Mouse (Mus musculus): ENCODE results near the gene Ypel2. TPM values are rescaled to one million over a fixed set of nuclear protein-coding genes. Genes with fewer than 3 reads are reported as not detected.

The Ypel2 gene
- polyA plus RNA-seq, 1 experiment = 6.3 TPM

DNA sequence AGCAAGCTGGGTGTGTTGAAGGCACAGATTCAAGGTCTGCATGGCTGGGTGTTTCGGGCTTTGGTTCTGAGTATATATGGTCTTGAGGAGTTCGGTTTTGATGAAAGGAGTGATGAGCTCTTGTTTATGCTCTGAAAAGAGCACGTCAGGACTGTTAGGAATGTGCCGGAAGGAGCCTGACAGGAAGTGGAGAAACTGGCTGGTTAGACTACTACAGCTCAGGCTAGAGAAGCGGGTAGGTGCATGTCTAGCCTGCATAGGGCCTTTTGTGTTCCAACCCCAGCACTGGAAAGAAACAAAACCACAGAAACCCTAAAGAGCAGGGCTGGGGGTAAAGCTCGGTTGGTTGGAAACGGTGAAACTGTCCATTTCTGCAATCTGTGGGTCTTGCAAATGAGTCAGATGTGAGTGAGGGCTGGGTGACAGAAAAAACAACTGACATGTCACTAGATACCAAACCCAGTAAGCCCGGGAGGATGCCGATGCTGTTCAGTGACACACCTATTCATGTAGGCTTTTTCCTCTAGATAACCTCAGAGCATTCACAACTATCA lies 68.3 kb downstream of the Ypel2 start:
- no peak for DNase-seq (ENCODE audit: low read depth)
- no peak for TF ChIP-seq POLR2A (IDR thresholded peaks at IDR 0.05; ENCODE audit: borderline replicate concordance, extremely low read depth, insufficient read depth, insufficient read length, poor library complexity, severe bottlenecking)
- no peak for TF ChIP-seq CTCF (IDR thresholded peaks at IDR 0.05; ENCODE audit: borderline replicate concordance, extremely low read depth, insufficient read depth, insufficient read length)

DNA sequence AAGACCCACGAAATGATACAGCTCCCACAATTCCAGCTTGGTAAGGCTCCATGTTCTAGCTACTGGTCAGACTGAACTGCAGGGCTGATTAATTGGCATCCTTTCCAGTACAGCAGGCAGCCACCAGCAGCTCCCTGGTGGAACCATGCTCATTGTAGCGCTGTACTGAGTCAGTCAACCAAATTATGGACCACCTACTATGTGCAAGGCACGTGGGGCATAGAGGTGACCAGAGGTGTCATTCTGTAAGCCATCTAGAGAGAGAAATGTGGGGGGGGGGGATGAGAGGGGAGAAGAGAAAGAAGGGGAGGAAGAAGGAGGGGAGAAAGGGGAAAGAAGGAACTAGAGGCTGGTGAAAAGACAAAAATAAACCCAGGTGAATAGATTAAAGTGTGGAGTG lies 68.9 kb downstream of the Ypel2 start:
- no peak for TF ChIP-seq POLR2A (IDR thresholded peaks at IDR 0.05; ENCODE audit: borderline replicate concordance, extremely low read depth, insufficient read depth, insufficient read length, poor library complexity, severe bottlenecking)
- no peak for TF ChIP-seq CTCF (IDR thresholded peaks at IDR 0.05; ENCODE audit: borderline replicate concordance, extremely low read depth, insufficient read depth, insufficient read length)
- DNase-seq (ENCODE audit: low read depth) = no peak

DNA sequence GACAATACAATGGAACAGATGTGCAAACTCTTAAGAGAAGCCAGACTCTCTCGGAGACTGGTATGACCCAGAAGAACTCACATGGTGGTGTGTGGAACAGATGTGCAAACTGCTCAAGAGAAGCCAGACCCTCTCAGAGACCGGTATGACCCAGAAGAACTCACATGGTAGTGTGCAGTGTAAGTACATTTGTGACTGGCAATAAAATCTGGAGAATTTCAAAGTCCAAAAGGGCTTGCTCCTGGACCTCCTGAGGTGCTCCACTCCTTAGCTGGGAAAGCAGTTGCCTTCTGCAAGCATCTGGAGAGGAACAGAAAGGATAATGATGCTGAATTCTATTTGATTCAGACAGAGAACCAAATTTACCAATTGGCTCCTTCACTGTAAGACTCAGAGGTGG lies 69.9 kb downstream of the Ypel2 start:
- no peak for TF ChIP-seq POLR2A (IDR thresholded peaks at IDR 0.05; ENCODE audit: borderline replicate concordance, extremely low read depth, insufficient read depth, insufficient read length, poor library complexity, severe bottlenecking)
- no peak for TF ChIP-seq CTCF (IDR thresholded peaks at IDR 0.05; ENCODE audit: borderline replicate concordance, extremely low read depth, insufficient read depth, insufficient read length)
- DNase-seq (ENCODE audit: low read depth) = no peak

DNA sequence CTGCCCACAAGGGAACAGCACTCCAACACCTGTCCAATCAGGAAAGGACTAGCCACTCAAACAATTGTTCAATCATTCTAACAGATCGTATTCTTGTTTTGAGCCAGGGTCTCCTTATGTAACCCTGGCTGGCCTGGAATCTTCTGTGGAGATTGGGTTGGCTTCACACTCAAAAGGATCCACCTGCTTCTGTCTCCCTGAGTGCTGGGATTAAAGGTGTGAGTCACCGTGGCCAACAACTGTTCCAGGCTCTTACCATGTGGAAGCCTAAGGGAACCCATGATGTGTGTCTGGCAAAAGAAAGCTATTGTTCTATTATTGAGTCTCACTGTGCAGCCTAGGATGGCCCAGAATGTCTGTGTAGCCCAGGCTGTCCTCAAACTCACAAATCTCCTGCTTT lies 71.5 kb downstream of the Ypel2 start:
- DNase-seq (ENCODE audit: low read depth) = no peak
- TF ChIP-seq CTCF (IDR thresholded peaks at IDR 0.05; ENCODE audit: borderline replicate concordance, extremely low read depth, insufficient read depth, insufficient read length) (no peak), POLR2A (IDR thresholded peaks at IDR 0.05; ENCODE audit: borderline replicate concordance, extremely low read depth, insufficient read depth, insufficient read length, poor library complexity, severe bottlenecking) (no peak)

DNA sequence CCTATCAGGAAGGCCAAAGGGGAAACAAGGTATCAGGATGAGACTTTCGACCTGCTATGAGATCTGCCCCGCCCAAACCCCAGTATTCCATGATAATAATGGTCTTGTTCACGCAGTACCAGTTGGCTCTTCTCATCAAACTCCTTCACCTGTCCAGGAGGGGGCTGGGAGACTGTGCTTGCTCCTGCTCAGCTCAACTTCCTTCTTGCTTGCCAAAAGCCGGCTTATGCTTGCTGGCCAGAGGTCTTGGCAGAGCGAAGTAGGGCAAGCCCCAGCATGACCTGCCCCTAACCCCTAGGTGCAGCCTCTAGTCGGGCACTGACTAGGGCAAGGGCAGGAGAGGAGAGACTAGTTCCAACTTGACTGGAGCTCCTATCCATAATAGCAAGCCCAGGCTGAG lies 72.2 kb downstream of the Ypel2 start:
- no peak for TF ChIP-seq CTCF (IDR thresholded peaks at IDR 0.05; ENCODE audit: borderline replicate concordance, extremely low read depth, insufficient read depth, insufficient read length)
- no peak for DNase-seq (ENCODE audit: low read depth)

DNA sequence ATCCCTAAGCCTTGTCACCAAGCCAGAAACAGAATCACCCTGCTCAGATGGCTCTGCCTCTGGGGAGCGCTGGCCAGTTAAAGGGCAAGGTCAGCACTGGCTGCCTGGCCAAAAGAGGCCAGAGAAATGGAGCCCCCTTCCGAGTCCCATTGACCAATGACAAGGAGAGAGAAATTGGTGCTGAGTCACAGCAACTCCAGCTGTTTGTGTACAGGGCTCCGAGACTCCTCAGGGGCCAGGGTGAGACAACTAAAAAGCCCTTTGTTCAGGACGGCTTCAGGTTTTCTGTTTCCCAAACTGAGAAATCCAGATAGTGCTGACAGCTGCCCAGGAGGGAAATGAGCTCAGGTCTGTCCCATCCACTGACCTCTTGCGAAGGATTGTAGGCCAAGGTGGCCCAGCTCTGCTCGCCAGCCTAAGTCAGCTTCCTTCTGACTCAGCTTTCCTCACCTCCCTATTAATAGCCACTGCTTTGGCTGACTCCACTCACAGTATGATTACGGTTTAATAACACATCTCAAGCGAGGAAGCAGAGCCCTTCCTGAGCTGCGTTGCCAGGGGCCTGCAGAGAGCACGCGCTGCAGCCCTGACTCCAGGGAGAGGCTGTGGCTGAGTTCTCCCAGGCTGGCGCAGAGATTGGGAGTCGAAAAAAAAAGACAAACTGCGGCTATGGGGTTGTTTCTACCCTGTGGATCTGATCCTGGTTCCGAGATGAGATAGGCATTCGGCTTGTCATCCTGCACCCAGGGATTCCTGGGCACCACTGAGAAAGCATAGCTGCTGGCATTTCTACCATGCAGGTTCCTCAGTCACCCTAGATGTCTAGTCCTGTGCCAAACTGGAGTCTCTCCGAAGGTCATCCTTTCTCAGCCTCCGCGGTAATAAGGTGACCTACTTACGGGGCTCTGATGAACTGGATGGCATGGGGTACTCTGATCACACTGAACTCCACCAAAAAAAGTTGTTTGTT lies 73.1 kb downstream of the Ypel2 start:
- TF ChIP-seq CTCF (IDR thresholded peaks at IDR 0.05; ENCODE audit: borderline replicate concordance, extremely low read depth, insufficient read depth, insufficient read length) = no peak
- TF ChIP-seq POLR2A (IDR thresholded peaks at IDR 0.05; ENCODE audit: borderline replicate concordance, extremely low read depth, insufficient read depth, insufficient read length, poor library complexity, severe bottlenecking) = no peak
- DNase-seq (ENCODE audit: low read depth) = peak; percentile 35

DNA sequence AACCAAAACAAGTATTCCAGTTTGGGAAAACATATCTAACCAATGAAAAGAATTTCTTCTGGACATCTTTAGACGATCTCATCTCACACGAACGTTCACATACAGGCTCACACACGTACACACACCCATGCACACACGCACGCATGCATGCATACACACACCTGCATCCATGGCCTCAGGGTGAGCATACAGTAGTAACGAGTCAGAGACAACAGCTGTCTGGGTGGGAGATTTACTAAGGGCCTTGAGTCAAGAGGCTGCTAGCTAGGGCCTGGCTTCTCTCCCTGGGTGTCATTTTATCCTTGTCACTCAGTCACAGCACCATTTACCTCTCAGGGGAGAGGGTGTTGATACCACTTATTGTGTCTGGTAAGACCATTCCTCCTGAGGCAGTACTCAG lies 74.0 kb downstream of the Ypel2 start:
- DNase-seq (ENCODE audit: low read depth) = no peak
- TF ChIP-seq CTCF (IDR thresholded peaks at IDR 0.05; ENCODE audit: borderline replicate concordance, extremely low read depth, insufficient read depth, insufficient read length) (no peak), POLR2A (IDR thresholded peaks at IDR 0.05; ENCODE audit: borderline replicate concordance, extremely low read depth, insufficient read depth, insufficient read length, poor library complexity, severe bottlenecking) (no peak)

DNA sequence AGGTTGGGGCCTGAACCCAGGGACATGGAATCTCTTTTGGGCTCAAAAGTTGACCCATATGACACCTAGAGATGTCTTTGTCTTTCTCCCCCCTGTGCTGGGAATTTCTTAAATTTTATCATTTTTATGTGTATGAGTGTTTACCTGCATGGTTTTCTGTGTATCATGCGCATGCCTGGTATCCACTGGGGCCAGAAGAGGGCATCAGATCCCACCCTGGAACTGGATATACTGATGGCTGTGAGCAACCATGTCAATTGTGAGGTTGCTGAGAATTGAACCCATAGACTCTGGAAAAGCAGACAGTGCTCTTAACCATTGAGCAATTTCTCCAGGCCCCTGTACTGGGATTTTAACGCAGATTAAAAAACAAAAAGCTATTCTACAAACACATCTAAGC lies 76.0 kb downstream of the Ypel2 start:
- no peak for DNase-seq (ENCODE audit: low read depth)
- TF ChIP-seq CTCF (IDR thresholded peaks at IDR 0.05; ENCODE audit: borderline replicate concordance, extremely low read depth, insufficient read depth, insufficient read length) (no peak; the same call in 1 of the 2 replicates), POLR2A (IDR thresholded peaks at IDR 0.05; ENCODE audit: borderline replicate concordance, extremely low read depth, insufficient read depth, insufficient read length, poor library complexity, severe bottlenecking) (no peak)

DNA sequence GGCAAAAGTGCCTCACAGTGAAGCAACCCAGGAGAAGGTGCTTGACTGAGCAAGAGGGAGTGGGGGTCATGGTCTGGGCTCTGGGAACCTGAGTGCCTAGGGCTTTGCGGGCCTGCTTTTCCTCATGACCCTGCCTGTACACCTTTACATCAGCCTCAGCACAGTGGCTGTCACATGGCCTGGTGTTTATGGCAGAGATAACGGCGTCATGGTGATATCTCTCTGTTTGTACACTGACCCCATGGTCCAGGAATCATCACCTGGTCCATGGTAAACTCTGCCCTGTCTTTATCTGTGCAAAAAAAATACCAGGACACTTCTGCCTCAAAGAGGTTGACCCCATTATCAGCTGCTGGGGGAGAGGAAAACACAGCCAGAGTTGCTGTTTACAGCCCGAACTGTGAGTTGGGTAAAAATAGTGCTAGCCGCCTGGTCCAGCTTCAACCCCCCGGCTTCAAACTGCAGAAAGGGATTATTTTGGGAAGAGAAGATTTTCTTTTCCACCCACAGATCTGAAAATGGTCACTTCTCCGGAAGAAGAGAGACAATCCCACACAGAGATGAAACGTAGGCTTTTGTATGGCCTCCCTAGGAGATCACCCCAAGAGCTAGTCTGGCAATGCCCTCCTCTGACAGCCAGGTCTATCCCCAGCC lies 76.8 kb downstream of the Ypel2 start:
- no peak for TF ChIP-seq POLR2A (IDR thresholded peaks at IDR 0.05; ENCODE audit: borderline replicate concordance, extremely low read depth, insufficient read depth, insufficient read length, poor library complexity, severe bottlenecking)
- TF ChIP-seq CTCF (IDR thresholded peaks at IDR 0.05; ENCODE audit: borderline replicate concordance, extremely low read depth, insufficient read depth, insufficient read length) = no peak

DNA sequence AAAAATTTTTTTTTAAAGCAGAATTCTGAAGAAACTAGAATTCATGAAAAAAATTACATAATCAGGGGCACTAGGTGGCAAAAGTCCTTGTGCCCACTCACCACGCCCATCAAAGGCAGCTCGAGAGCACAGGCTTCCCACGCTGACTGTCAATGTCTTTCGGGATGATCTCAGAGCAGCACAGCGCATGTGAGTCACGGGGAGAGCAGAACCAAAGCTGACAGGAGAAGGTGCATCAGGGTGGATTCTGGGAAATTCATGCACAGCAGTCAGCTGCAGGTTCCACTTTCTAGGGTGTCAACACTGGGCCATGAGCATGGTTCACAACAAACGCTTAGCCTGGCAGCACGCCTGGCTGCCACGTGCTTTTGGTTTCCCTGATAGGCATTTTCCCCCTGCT lies 79.2 kb downstream of the Ypel2 start:
- no peak for DNase-seq (ENCODE audit: low read depth)
- TF ChIP-seq CTCF (IDR thresholded peaks at IDR 0.05; ENCODE audit: borderline replicate concordance, extremely low read depth, insufficient read depth, insufficient read length) (no peak), POLR2A (IDR thresholded peaks at IDR 0.05; ENCODE audit: borderline replicate concordance, extremely low read depth, insufficient read depth, insufficient read length, poor library complexity, severe bottlenecking) (no peak)

More for the DNA sequence above, 76.8 kb downstream of the Ypel2 start:
- no peak for DNase-seq (ENCODE audit: low read depth)

DNA sequence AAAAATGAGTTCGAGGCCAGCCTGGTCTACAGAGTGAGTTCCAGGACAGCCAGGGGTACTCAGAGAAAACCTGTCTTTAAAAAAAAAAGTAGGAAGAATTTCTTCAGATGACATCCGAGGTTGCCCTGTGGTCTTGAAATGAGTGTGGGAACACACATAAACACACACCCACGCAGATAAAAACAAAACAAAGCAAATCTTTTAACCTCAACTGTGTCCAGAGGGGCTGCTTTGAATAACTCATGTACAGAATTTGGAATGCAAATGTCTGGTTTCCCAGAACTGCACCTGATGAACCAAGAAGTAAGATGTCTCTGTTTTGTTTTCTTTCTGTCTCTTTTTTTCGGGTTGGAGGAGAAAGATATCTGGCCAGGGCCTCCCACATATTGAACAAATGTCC lies 83.3 kb downstream of the Ypel2 start:
- no peak for TF ChIP-seq CTCF (IDR thresholded peaks at IDR 0.05; ENCODE audit: borderline replicate concordance, extremely low read depth, insufficient read depth, insufficient read length)
- TF ChIP-seq POLR2A (IDR thresholded peaks at IDR 0.05; ENCODE audit: borderline replicate concordance, extremely low read depth, insufficient read depth, insufficient read length, poor library complexity, severe bottlenecking) = no peak
- no peak for DNase-seq (ENCODE audit: low read depth)

Measured in brain, embryonic 14.5 days (tissue).